Mouse (Mus musculus) embryonic facial prominence, embryonic 13.5 days (tissue): ENCODE results near the gene Gm43552. TPM values are rescaled to one million over a fixed set of nuclear protein-coding genes. Genes with fewer than 3 reads are reported as not detected.
A peak's percentile ranks its signal among the peaks of the same experiment; 100 is the strongest.

Experiments used
- ATAC-seq: fragments of 200-750 bp; cut with Nextera tagmentation; 2 replicates; pipeline ENCODE4 v1.8.0; 2017; ENCODE audit warnings: low read depth; ENCODE audit not compliant: insufficient number of reproducible peaks, insufficient read depth, low FRiP score, low TSS enrichment
- H3K27ac ChIP-seq: fragments of 300-500 bp; sonication (generic); 2 replicates; pipeline ENCODE4 v1.5.1; 2015; ENCODE audit warnings: moderate library complexity, mild to moderate bottlenecking, inconsistent platforms
- H3K27me3 ChIP-seq: fragments of 300-500 bp; sonication (generic); 2 replicates; pipeline ENCODE4 v1.6.1; 2015; ENCODE audit warnings: mild to moderate bottlenecking, inconsistent platforms
- H3K36me3 ChIP-seq: fragments of 300-500 bp; sonication (generic); 2 replicates; pipeline ENCODE4 v1.6.1; 2015; ENCODE audit warnings: mild to moderate bottlenecking, inconsistent platforms
- H3K4me1 ChIP-seq: fragments of 300-500 bp; sonication (generic); 2 replicates; pipeline ENCODE4 v1.6.1; 2015; ENCODE audit warnings: inconsistent platforms
- H3K4me2 ChIP-seq: fragments of 300-500 bp; sonication (generic); 2 replicates; pipeline ENCODE4 v1.6.1; 2015; ENCODE audit warnings: moderate library complexity, mild to moderate bottlenecking, inconsistent platforms
- H3K4me3 ChIP-seq: fragments of 300-500 bp; sonication (generic); 2 replicates; pipeline ENCODE4 v1.5.1; 2015; ENCODE audit warnings: mild to moderate bottlenecking, inconsistent platforms
- H3K9ac ChIP-seq: fragments of 300-500 bp; sonication (generic); 2 replicates; pipeline ENCODE4 v1.6.1; 2015; ENCODE audit warnings: mild to moderate bottlenecking, inconsistent platforms
- H3K9me3 ChIP-seq: fragments of 300-500 bp; sonication (generic); 2 replicates; pipeline ENCODE4 v1.6.1; 2016; ENCODE audit warnings: inconsistent platforms
- WGBS: fragments of 180-500 bp; shearing (Covaris S2); methylation state at CpG from one replicate; pipeline ENCODE4 v1.1.7; 2015; ENCODE audit warnings: mixed read lengths; 5-methylcytosine and 5-hydroxymethylcytosine counted together
- polyA plus RNA-seq: library from polyadenylated mRNA; unstranded; fragments of >200 nt; fragmentation: Nextera tagmentation; extraction: Ambion mirVana; gene quantifications from 2 replicates; pipeline ENCODE4 v1.2.1, GENCODE M21; 2015

The Gm43552 gene
- polyA plus RNA-seq, 1 experiment from 2014 or later, result not detected

GRCm38 (mm10) chr5:65525674-65526443 is 33.2 kb upstream of the Gm43552 start:
- WGBS, result 10% methylated on average over 8 of the region's 8 CpGs
- no peaks in the 10 kb centered on the region for H3K36me3 ChIP-seq
- H3K4me2 ChIP-seq, result no peak overlapping the region
- H3K27ac ChIP-seq, result no peak overlapping the region
- no peak overlapping the region for H3K4me3 ChIP-seq
- no peaks in the 10 kb centered on the region for H3K27me3 ChIP-seq
- H3K9ac ChIP-seq, result no peak overlapping the region
- H3K9me3 ChIP-seq, result peaks cover 3% of the 10 kb centered on the region; the same call in 1 of the 2 replicates
- ATAC-seq, result no peak
- no peaks in the 10 kb centered on the region for H3K4me1 ChIP-seq

DNA sequence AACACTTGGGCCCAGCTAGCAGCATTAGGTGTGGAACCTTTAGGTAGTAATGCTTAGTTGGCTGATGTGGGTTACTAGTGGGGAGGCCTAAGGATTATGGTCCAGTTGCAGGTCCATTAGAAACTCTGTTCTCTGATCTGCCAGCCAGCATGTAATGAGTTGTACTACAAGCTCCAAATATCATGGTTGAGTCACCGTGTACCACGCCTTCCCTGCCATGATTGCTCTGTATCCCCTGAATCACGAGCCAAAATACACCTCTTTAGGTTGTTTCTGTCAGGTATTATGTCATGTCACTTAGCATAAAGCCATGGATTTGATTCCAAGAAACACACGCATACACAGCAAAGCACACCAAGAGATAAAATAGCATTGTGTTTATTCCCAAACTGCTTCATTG is 32.2 kb upstream of the Gm43552 start:
- Histone ChIP-seq H3K27me3 (no peaks in the 10 kb centered on the region), H3K4me3 (no peak overlapping the region), H3K4me2 (no peak overlapping the region), H3K27ac (no peak overlapping the region), H3K36me3 (no peaks in the 10 kb centered on the region), H3K9me3 (peaks cover 3% of the 10 kb centered on the region; the same call in 1 of the 2 replicates), H3K4me1 (no peaks in the 10 kb centered on the region), H3K9ac (no peak overlapping the region)
- no peak for ATAC-seq
- 67% methylated on average over 4 of the region's 4 CpGs for WGBS

DNA sequence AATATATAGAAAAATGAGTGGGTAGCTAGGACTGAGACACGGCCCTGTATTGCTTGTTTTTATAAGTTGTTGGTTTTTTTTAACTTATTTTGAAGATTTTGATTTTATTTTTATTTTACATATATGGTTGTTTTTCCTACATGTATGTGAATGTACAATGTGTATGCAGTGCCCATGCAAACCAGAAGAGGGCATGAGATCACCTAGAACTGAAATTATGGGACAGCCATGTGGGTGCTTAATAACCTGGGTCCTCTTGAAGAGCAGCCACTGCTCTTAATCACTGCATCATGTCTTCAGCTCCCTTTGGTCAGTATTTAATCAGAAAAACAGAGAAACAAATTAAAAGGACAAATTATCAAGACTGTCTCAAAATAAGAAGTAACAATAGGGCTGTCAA is 29.2 kb upstream of the Gm43552 start:
- ATAC-seq, result no peak
- Histone ChIP-seq H3K27me3 (no peaks in the 10 kb centered on the region), H3K4me2 (no peak overlapping the region), H3K36me3 (no peaks in the 10 kb centered on the region), H3K4me3 (no peak overlapping the region), H3K27ac (no peak overlapping the region), H3K4me1 (no peaks in the 10 kb centered on the region), H3K9me3 (peaks cover 3% of the 10 kb centered on the region; the same call in 1 of the 2 replicates), H3K9ac (no peak overlapping the region)
- 92% methylated on average over 1 of the region's 1 CpGs for WGBS

DNA sequence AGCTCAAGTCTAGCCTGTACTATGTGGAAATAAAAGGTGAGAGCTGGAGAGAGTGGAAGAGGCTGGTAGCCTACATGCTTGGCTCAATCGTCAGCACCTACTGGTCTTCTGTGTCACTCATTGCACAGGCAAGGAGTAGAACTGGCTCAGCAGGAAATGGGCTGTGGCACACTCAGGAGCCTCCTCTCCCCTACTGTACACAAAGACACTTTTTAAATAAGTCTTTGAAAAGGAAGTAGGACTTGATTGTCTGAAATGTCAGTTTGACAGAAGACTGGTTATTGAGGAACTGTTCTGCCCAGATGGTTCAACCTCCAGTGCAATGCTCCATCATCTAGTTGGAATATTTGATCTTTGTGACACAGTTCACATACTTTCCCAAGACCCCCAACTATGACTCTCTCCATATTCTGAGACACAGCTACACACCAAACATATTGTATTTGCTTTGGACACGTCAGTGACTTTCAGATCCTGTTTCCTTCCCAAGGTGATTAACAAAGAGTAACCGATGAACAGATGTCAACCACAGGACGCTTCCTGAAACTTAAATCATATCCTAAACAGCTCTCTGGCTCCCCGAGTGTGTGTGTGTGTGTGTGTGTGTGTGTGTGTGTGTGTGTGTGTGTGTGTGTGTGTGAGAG is 22.1 kb upstream of the Gm43552 start:
- Histone ChIP-seq H3K9me3 (no peaks in the 10 kb centered on the region), H3K4me3 (no peak overlapping the region), H3K27me3 (no peaks in the 10 kb centered on the region), H3K36me3 (no peaks in the 10 kb centered on the region), H3K4me2 (no peak overlapping the region), H3K4me1 (0 out of 2 replicates have a peak, but pooled peaks cover 4% of the 10 kb centered on the region), H3K27ac (no peak overlapping the region), H3K9ac (no peak overlapping the region)
- ATAC-seq, result no peak
- 54% methylated on average over 5 of the region's 5 CpGs for WGBS

DNA sequence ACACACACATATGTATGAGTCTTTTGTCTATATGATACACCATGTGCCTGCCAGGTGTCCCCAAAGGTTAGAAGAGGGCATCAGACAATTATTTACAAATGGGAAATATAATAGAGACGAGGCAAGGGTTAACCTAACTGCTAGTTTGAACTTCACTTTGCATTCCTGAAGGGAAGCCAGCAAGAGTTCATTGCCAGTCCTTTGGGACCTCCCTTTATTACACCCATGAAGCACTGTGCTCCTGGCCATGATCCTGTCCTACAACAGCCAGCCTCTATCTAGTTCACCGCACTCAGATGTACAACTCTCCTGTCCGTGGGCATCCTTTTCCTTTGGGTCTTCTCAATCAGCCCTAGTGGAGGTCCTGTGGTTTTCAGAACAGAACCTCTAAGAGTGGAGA is 20.9 kb upstream of the Gm43552 start:
- no peak overlapping the region for H3K9ac ChIP-seq
- no peaks in the 10 kb centered on the region for H3K27me3 ChIP-seq
- no peak overlapping the region for H3K27ac ChIP-seq
- H3K4me3 ChIP-seq, result no peak overlapping the region
- no peak for ATAC-seq
- H3K36me3 ChIP-seq, result no peaks in the 10 kb centered on the region
- H3K4me2 ChIP-seq, result no peak overlapping the region
- H3K9me3 ChIP-seq, result no peaks in the 10 kb centered on the region
- 64% methylated on average over 3 of the region's 3 CpGs for WGBS
- H3K4me1 ChIP-seq, result 0 out of 2 replicates have a peak, but pooled peaks cover 4% of the 10 kb centered on the region

- Histone ChIP-seq H3K36me3 (no peaks in the 10 kb centered on the region), H3K9me3 (no peaks in the 10 kb centered on the region), H3K4me2 (no peak overlapping the region), H3K4me1 (no peaks in the 10 kb centered on the region), H3K9ac (no peak overlapping the region), H3K27me3 (no peaks in the 10 kb centered on the region), H3K4me3 (no peak overlapping the region), H3K27ac (no peak overlapping the region)
- 71% methylated on average over 8 of the region's 8 CpGs for WGBS
- no peak for ATAC-seq
Observed at GRCm38 (mm10) chr5:65508395-65508794, 15.8 kb upstream of the Gm43552 start.

- 11% methylated on average over 8 of the region's 8 CpGs for WGBS
- peak overlapping the region; percentile 52 for H3K4me2 ChIP-seq
- no peaks in the 10 kb centered on the region for H3K27me3 ChIP-seq
- H3K36me3 ChIP-seq, result no peaks in the 10 kb centered on the region
- H3K9ac ChIP-seq, result peak overlapping the region; percentile 49; the same call in 1 of the 2 replicates
- no peaks in the 10 kb centered on the region for H3K4me1 ChIP-seq
- no peak overlapping the region for H3K4me3 ChIP-seq
- no peak overlapping the region for H3K27ac ChIP-seq
- ATAC-seq, result no peak
- H3K9me3 ChIP-seq, result no peaks in the 10 kb centered on the region
Observed at GRCm38 (mm10) chr5:65505786-65506185, 13.2 kb upstream of the Gm43552 start.

- 90% methylated on average over 9 of the region's 9 CpGs for WGBS
- H3K36me3 ChIP-seq, result no peaks in the 10 kb centered on the region
- no peaks in the 10 kb centered on the region for H3K4me1 ChIP-seq
- no peaks in the 10 kb centered on the region for H3K27me3 ChIP-seq
- no peak overlapping the region for H3K4me3 ChIP-seq
- no peak for ATAC-seq
- H3K9ac ChIP-seq, result no peak overlapping the region
- H3K9me3 ChIP-seq, result no peaks in the 10 kb centered on the region
- H3K27ac ChIP-seq, result no peak overlapping the region
- H3K4me2 ChIP-seq, result no peak overlapping the region
Observed at GRCm38 (mm10) chr5:65501407-65501806, 8.8 kb upstream of the Gm43552 start.

DNA sequence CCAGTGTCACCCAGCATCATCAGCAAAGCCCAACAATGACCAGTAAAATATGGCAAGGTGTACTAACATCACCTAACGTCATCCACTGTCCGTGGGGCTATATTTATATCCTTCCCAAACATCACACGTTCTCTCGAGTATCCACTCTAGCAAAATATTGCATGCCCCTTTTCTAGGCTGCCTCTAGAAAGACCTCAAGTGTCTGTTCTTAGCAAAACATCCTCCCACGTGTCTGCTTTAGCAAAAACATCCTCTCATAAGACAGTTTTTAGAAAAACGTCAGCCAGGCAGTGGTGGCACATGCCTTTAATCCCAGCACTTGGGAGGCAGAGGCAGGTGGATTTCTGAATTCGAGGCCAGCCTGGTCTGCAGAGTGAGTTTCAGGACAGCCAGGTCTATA is 7.6 kb upstream of the Gm43552 start:
- Histone ChIP-seq H3K36me3 (no peaks in the 10 kb centered on the region), H3K9me3 (no peaks in the 10 kb centered on the region), H3K27ac (no peak overlapping the region), H3K4me3 (no peak overlapping the region), H3K9ac (no peak overlapping the region), H3K4me1 (no peaks in the 10 kb centered on the region), H3K27me3 (no peaks in the 10 kb centered on the region), H3K4me2 (no peak overlapping the region)
- no peak for ATAC-seq
- 80% methylated on average over 7 of the region's 7 CpGs for WGBS

DNA sequence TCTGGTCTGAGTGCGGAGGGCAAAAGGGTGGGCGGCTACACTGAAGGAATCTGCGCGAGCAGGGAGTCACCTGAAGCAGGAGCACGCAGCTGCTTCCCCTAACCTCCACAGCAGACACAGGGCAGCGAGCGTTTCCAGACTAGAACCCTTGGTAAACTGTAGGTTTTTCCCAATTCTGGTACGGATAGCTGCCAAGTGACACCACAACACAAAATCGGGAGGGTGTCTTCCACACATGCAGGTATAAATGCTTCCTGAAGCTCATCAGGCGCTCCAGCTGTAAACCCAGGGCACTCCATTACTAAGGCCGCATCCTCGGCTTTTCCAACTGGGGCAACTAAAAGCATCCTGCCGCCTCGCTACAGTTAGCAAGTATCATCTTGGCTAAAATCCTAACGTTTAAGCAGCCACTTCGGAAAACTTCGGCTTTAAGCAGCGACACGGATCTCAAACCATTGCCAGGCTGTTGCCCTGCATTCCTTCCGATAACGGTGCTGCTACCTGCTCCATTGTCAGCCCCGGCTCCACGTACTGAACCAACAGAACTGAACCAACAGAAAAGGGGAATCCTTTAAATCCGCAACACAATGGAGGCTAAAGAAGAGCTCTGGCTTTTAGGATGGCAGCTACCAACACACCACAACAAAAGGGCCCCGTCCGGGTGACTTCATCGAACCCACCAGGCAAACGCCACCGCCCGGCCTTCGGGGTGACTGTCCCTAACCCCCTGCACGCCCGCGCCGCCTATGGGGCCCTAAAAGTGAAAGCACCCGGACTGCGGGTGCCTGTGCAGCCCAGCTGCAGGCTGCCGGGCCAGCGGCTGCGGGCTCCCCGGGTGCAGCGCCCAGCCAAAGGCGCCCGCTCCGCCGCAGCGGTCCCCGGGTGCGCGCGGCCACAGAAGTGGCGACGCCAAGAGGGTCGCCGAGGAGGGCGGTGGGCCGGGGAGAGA is 592 bp downstream of the Gm43552 start:
- WGBS, result under 1% methylated on average over 57 of the region's 57 CpGs
- Histone ChIP-seq H3K4me2 (peak overlapping the region; percentile 87), H3K9ac (peak overlapping the region; percentile 94), H3K36me3 (no peaks in the 10 kb centered on the region), H3K9me3 (no peaks in the 10 kb centered on the region), H3K27me3 (no peaks in the 10 kb centered on the region), H3K27ac (peak overlapping the region; percentile 94), H3K4me3 (peak overlapping the region; percentile 94), H3K4me1 (peaks cover 24% of the 10 kb centered on the region)
- peak; percentile 67 for ATAC-seq

DNA sequence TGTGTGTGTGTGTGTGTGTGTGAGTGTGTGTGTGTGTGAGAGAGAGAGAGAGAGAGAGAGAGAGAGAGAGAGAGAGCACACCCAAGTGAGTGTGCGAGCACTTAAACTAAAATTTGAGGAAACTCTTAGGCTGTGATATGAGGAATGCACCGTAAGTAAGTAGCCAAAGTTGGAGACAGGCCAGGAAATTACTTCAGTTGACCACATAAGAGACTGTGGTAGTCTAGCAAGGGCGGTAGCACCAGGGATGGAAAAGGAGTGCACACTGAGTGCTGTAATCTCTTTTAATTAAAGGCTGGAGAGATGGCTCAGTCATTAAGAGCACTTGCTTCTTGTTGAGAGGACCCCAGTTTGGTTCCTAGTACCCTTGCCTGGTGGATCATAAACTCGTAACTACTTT is 2.8 kb downstream of the Gm43552 start:
- peaks cover 24% of the 10 kb centered on the region for H3K4me1 ChIP-seq
- no peak for ATAC-seq
- WGBS, result 54% methylated on average over 4 of the region's 4 CpGs

More for the DNA sequence above, 2.8 kb downstream of the Gm43552 start:
- Histone ChIP-seq H3K4me2 (no peak overlapping the region), H3K4me3 (no peak overlapping the region), H3K27me3 (no peaks in the 10 kb centered on the region), H3K9me3 (no peaks in the 10 kb centered on the region), H3K36me3 (no peaks in the 10 kb centered on the region), H3K27ac (no peak overlapping the region), H3K9ac (no peak overlapping the region)
